Mouse (Mus musculus) T-cell, adult 66 days (primary cell): Measurements from ENCODE around the gene Olfr285. TPM values are rescaled to one million over a fixed set of nuclear protein-coding genes. Genes with fewer than 3 reads are reported as not detected.

Experiments used
- total RNA-seq, 2 experiments: library from RNA; stranded (reverse); gene quantifications; 3 replicates in 1 of 2; 4 replicates in 1 of 2; pipeline ENCODE4 v1.2.4; 2023

The Olfr285 gene
- total RNA-seq: not detected

DNA sequence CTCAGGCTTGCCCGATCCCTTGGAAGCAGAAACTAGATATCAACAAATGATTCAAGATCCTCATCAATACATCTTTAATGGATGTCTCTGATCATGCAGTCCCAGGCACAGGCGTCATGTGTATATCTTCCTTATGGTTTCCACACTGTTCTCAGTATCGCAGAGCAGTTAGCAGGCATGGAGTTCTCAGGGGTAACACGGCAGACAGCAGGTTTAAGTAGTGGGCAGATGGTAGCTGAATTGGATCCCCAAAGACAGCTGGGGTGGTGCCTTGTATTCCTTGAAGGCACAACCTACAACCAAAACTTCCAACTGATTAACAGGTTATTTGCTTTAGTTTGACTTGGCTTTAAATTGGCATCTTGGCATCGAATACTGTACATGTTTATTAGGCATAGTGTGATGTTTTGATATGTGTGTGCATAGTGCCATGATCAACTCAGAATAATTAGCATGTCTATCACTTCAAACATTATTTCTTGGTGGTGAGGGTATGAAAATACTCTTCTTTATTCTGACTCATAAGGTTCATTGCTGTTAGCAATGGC is at the start of gene Olfr285:
Gene Olfr285, minus strand, starts transcription at position 177 of the 548 bp plus-strand sequence.

DNA sequence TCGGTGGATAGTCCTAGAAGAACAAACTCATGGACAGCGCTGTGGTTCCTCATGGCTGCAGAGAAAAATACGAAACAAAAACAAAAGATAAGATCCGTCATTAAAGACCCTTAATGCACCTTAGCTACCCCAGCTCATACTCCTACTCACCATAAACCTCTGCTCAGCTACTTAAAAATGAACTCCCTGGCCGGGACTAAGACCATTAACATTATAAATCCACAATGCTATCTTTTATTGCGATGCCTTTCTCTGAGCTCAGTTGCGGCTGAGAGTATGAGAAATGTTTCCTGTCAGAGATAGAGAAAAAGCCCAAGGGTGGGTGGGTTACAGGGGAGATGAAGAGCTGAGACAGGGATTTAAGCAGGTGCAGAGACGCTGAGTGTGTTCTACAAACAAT is 23.7 kb upstream of the Olfr285 start, which contains the start of gene Olfr284:
Gene Olfr284, minus strand, starts transcription at position 101 of the 400 bp plus-strand sequence.

DNA sequence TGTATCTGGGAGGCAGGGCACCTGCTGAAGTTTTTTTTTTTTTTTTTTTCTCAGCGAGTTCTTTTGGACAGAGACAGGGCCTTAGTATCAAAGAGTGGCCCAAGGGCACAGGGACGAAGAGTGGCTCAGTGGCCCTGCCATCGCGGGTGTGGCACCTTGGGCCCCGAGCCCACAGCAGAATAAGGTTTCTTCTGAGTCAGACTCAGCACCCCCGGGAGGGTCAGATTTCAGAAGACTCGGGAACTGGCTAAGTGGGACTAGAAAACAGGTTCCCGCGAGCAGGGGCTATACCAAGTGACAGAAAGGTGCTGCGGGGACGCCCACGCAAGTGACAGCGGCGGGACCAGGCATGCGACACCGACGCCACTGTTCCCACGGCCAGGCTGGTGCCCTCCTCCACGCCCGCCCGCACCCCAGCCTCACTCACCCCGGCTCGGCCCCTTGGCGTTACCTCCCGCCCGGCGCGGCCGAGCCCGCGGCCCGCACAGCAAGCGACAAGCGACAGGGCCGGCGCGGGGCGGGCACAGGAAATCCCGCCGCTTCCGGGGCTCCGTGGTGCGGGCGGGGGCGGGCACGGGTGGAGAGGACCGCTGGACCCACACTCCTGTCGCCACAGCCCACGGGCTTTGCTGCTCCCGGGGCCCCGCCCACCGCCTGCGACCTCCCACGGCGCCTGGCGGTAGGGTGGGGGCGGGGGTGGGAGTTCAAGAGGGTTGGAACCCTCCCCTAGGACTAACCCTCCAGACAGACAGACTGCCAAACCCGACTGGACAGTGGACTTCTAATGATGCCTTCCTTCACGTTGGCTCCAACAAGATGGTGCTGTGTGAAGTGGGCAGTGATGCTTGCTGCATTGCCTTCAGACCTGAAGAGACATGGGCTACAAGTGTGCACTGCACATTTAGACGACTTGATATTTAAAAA is 21.3 kb downstream of the Olfr285 start, which contains the start of gene Zfp641:
Gene Zfp641, minus strand, starts transcription at position 534 of the 924 bp plus-strand sequence.

Other genes starting within 250 kb of the Olfr285 start
- gene Pfkm, start 224.8 kb downstream of the Olfr285 start, total RNA-seq: 10 to 100 TPM; 10.3 to 10.4 TPM
- gene Senp1, start 223.6 kb downstream of the Olfr285 start, total RNA-seq: 10 to 100 TPM; 56.0 to 58.7 TPM
- 10 to 100 TPM; 20.8 to 21.2 TPM for gene Asb8, start 151.7 kb downstream of the Olfr285 start, total RNA-seq
- gene Ccdc184, start 150.2 kb downstream of the Olfr285 start, total RNA-seq: not detected
- not detected for gene Olfr288, start 121.8 kb downstream of the Olfr285 start, total RNA-seq
- not detected for gene Gm44579, start 96.4 kb downstream of the Olfr285 start, total RNA-seq
- gene Olfr287, start 96.3 kb downstream of the Olfr285 start, total RNA-seq: not detected
- not detected for gene Olfr286, start 82.9 kb downstream of the Olfr285 start, total RNA-seq
- gene H1fnt, start 60.1 kb downstream of the Olfr285 start, total RNA-seq: not detected
- gene Zfp641, start 21.2 kb downstream of the Olfr285 start, total RNA-seq: not detected
- gene Olfr284, start 23.6 kb upstream of the Olfr285 start, total RNA-seq: not detected
- gene Olfr283, start 63.6 kb upstream of the Olfr285 start, total RNA-seq: not detected
- gene Olfr282, start 113.9 kb upstream of the Olfr285 start, total RNA-seq: not detected
- not detected for gene Olfr281, start 135.2 kb upstream of the Olfr285 start, total RNA-seq
- gene OR5BS1P, start 152.5 kb upstream of the Olfr285 start, total RNA-seq: not detected
- not detected for gene Lalba, start 165.4 kb upstream of the Olfr285 start, total RNA-seq
- gene Olfr279, start 175.0 kb upstream of the Olfr285 start, total RNA-seq: not detected
- 10 to 100 TPM; 61.5 to 65.2 TPM for gene Kansl2, start 216.9 kb upstream of the Olfr285 start, total RNA-seq